Mouse (Mus musculus) liver, adult (tissue): ENCODE data around the gene Dcaf7.
A peak's percentile ranks its signal among the peaks of the same experiment; 100 is the strongest.

ENCODE experiments used
- GATA4 ChIP-seq: IDR thresholded peaks from 2 replicates; pipeline ENCODE4 v1.6.1; 2014; ENCODE audit warnings: mild to moderate bottlenecking, low read length; ENCODE audit not compliant: insufficient replicate concordance

Dcaf7 gene

DNA sequence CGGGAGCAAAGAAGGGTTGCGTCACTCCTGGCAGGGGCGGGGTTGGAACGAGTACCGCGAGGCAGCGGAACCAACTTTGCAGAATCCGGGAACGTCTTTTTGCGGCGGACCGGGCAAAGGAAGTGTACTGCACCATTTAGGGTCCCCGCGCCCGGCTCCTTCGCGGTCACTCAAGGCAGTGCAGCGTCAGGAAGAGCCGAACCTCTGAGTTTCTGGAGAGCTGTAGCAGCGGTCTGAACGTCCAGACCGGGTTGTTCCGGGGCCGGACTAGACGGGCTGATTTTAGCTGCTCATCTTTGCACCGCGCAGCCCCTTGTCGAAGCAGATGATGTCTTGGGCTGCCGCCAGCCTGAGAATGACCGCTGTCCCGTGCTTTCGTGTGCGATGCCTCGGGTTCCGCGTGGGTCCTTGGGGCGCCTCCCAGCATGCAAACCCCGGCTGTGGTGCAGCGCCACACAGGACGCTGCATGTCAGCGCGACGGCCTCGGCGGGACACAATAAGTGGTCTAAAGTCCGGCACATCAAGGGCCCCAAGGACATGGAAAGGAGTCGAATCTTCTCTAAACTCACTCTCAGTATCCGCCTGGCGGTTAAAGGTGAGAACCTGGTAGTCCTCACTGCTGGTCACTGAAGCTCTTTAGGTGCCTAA, 29.4 kb downstream of the Dcaf7 start, which contains the start of gene Taco1:
Gene Taco1, plus strand, starts transcription at position 139 of the 649 bp plus-strand sequence.
- no peak for TF ChIP-seq GATA4

DNA sequence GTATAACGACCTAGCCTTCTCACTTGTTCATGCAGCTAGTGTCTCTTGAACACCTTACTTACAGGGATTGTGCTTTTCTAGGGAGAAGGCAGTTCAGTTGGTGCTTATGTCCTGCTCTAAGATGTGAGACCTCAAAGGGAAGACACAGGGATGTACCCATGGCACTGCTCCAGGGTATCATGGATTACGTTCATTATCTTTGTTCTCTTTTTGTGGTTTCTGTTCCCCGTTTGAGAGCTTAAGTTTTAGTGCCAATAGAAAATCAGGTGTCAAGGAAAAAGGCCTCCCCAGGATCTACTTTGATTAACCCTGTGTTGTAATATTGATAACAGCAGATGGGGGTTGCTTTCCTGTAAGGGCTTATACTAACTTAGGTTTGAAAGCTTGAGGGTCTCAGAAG, 37.1 kb downstream of the Dcaf7 start:
- TF ChIP-seq GATA4 = no peak

DNA sequence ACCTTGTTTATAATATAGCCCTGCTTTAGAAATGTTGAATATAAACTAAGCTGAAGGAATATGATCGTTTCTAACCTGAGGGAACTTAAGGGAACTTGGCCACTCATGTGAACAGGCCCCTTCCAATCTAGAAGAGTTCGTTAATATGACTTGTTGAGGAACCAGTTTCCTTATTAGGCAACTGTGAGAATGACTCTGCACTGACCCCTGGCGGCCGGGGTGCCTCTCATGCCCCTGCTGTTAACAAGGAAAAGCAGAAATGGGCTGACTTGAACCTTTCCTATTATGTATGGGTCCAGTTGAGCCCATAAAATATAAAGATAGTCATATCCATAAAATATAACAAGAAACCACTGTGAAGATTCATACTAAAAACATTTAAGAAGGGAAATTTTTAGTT, 39.6 kb downstream of the Dcaf7 start:
- no peak for TF ChIP-seq GATA4

- no peak for TF ChIP-seq GATA4
These were observed 47.3 kb downstream of the Dcaf7 start, which contains the start of gene Map3k3 for GRCm38 (mm10) chr11:106083708-106084701. Gene Map3k3 (plus strand): TSS chr11:106084613.

- TF ChIP-seq GATA4 = no peak
These were observed 48.4 kb downstream of the Dcaf7 start for GRCm38 (mm10) chr11:106084911-106085561.

DNA sequence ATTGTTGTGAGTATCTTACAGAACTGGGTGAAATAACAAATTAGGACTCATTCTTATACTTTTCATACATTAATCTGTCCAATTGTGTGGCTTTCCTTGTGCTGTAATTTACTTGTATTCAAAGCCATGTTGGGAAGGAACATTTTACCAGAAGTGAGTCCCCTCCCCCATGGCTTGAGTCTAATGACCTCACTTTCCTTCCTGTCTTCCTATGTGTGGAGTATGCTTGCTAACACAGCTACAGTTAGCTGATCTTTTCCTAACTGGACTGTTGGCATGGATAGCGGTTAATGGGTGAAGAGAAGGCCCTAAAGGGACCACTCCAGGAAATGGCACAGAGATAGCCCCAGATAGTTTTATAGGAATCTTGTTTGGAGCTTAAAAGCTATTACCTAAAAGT, 61.6 kb downstream of the Dcaf7 start:
- TF ChIP-seq GATA4 = peak; percentile 60; the same call in 1 of the 2 replicates

- no peak for TF ChIP-seq GATA4
These were observed 66.2 kb downstream of the Dcaf7 start for GRCm38 (mm10) chr11:106102866-106103265.

DNA sequence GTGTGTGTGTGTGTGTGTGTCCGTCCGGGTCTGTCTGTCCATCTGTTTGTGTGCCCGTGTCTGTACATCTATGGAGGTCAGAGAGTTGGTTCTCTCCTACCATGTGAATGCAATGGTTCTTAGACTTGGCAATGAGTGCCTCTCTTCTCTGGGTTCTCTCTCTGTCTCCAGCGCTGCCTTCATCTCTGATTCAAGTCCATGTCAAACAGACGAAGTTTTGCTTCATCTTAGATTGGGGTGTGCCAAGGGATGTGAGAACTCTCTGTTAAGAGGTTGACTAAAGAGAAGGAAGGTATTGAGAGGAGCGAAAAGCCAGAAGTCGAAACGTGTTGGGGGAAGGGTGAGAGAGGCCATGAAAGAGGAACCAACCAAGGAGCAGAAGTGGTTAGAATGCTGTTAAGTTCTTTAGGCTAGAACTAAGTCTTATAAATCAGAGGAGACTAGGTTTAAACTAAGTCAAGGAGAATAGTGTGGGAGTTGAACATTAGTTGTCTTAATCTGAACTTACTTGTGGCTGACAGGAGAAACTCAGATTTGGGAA, 69.4 kb downstream of the Dcaf7 start:
- no peak for TF ChIP-seq GATA4
